Mouse (Mus musculus): ENCODE measurements around the gene Nup214. TPM values are rescaled to one million over a fixed set of nuclear protein-coding genes. Genes with fewer than 3 reads are reported as not detected.

Nup214 gene
- total RNA-seq, 1 experiment, result 74.3 TPM

DNA sequence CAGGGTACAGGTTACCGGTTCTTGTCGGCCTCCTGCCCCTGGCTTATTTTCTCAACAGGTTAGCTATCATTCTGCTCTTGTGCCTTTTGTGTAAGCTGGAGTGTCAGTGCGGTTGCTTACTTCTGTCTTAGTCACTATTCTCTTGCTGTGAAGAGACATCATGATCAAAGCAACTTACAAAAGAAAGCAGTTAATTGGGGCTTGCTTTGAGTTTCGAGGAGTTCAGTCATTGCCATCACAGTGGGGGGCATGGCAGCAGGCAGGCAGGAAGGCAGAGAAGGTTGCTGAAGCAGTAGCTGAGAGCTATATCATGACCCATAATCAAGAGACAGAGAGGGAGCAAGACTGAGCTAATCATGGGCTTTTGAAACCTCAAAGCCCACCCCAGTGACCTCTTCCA, 39.7 kb upstream of the Nup214 start:
- no peaks in the 10 kb centered on the region for H3K36me3 ChIP-seq (ENCODE audit: control insufficient read depth, insufficient read depth, low read length, poor library complexity, severe bottlenecking)
- no peaks in the 10 kb centered on the region for H3K4me1 ChIP-seq (ENCODE audit: control insufficient read depth in 2 of 2, insufficient read depth in 2 of 2, low read length in 2 of 2, poor library complexity in 1 of 2)
- no peak for DNase-seq (ENCODE audit: low read depth, low spot score)
- no peak for TF ChIP-seq ZC3H11A (IDR thresholded peaks at IDR 0.05; ENCODE audit: borderline replicate concordance, low read depth, low read length)
- no peak for TF ChIP-seq CHD2 (IDR thresholded peaks at IDR 0.05; ENCODE audit: low read depth, low read length)
- no peak for TF ChIP-seq HCFC1 (IDR thresholded peaks at IDR 0.05; ENCODE audit: borderline replicate concordance, insufficient read depth, low read length)
- TF ChIP-seq ZNF384 (IDR thresholded peaks at IDR 0.05; ENCODE audit: low read depth, low read length), result no peak
- no peak for TF ChIP-seq MAFK (IDR thresholded peaks at IDR 0.05; ENCODE audit: insufficient read depth, low read depth, low read length)
- no peak overlapping the region for H3K9ac ChIP-seq (ENCODE audit: insufficient read depth, low read depth, low read length, poor library complexity, severe bottlenecking)
- in situ Hi-C loops (cut with MboI; ENCODE audit: low sequenced_read_pairs in 2 of 2, unreplicated experiment in 2 of 2), result no loop called here
- no peaks in the 10 kb centered on the region for H3K9me3 ChIP-seq (ENCODE audit: control insufficient read depth, insufficient read depth, low read depth, low read length)
- no peak overlapping the region for H3K27ac ChIP-seq (ENCODE audit: insufficient read depth, low read depth, low read length, poor library complexity, severe bottlenecking)
- H3K4me3 ChIP-seq (ENCODE audit: insufficient read depth in 1 of 2, low read depth in 1 of 2, low read length in 2 of 2, poor library complexity in 1 of 2, severe bottlenecking in 1 of 2), result no peak overlapping the region

DNA sequence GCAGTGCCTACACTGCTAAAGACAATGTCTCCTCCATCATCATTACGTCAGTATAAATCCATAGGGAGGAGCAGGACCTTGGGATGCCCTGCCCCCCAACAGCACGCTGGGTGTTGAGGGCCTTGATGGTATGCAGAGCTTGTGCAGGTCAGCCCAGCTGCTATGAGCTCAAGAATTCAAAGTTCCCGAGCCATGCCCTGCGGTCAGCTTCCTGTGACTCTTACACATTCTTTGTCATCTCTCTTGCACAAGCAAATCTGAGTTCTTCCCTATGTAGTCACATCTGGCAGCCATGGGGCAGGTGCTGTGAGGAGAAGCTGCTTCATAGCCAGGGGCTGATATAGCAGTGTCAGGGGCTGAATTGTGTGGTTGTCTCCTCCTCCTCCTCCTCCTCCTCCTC, 39.2 kb upstream of the Nup214 start:
- no peak overlapping the region for H3K27ac ChIP-seq (ENCODE audit: insufficient read depth, low read depth, low read length, poor library complexity, severe bottlenecking)
- DNase-seq (ENCODE audit: low read depth, low spot score), result no peak
- no peak overlapping the region for H3K4me3 ChIP-seq (ENCODE audit: insufficient read depth in 1 of 2, low read depth in 1 of 2, low read length in 2 of 2, poor library complexity in 1 of 2, severe bottlenecking in 1 of 2)
- H3K9me3 ChIP-seq (ENCODE audit: control insufficient read depth, insufficient read depth, low read depth, low read length), result no peaks in the 10 kb centered on the region
- no peaks in the 10 kb centered on the region for H3K4me1 ChIP-seq (ENCODE audit: control insufficient read depth in 2 of 2, insufficient read depth in 2 of 2, low read length in 2 of 2, poor library complexity in 1 of 2)
- in situ Hi-C loops (cut with MboI; ENCODE audit: low sequenced_read_pairs in 2 of 2, unreplicated experiment in 2 of 2), result no loop called here
- TF ChIP-seq MAFK (IDR thresholded peaks at IDR 0.05; ENCODE audit: insufficient read depth, low read depth, low read length) (no peak), CHD2 (IDR thresholded peaks at IDR 0.05; ENCODE audit: low read depth, low read length) (no peak), ZC3H11A (IDR thresholded peaks at IDR 0.05; ENCODE audit: borderline replicate concordance, low read depth, low read length) (no peak), HCFC1 (IDR thresholded peaks at IDR 0.05; ENCODE audit: borderline replicate concordance, insufficient read depth, low read length) (no peak), ZNF384 (IDR thresholded peaks at IDR 0.05; ENCODE audit: low read depth, low read length) (no peak)
- H3K9ac ChIP-seq (ENCODE audit: insufficient read depth, low read depth, low read length, poor library complexity, severe bottlenecking), result no peak overlapping the region
- H3K36me3 ChIP-seq (ENCODE audit: control insufficient read depth, insufficient read depth, low read length, poor library complexity, severe bottlenecking), result no peaks in the 10 kb centered on the region

DNA sequence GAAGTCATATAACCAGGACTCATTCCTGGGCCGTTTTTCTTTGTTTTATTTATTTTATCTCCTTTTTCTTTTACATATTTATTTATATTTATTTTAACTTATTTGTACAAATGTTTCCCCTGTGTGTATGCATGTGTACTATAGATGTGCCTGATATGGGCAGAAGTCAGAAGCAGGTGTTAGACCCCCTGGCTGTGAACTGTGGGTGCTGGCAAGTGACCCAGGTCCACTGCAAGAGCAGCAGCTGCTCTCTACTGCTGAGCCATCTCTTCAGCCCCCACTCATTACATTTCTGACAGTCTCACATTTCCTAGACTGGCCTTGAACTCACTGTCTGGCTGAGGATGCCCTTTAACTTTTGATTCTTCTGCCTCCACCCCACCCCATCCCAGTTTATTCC, 35.9 kb upstream of the Nup214 start:
- in situ Hi-C loops (cut with MboI; ENCODE audit: low sequenced_read_pairs in 2 of 2, unreplicated experiment in 2 of 2), result no loop called here
- DNase-seq (ENCODE audit: low read depth, low spot score), result no peak

DNA sequence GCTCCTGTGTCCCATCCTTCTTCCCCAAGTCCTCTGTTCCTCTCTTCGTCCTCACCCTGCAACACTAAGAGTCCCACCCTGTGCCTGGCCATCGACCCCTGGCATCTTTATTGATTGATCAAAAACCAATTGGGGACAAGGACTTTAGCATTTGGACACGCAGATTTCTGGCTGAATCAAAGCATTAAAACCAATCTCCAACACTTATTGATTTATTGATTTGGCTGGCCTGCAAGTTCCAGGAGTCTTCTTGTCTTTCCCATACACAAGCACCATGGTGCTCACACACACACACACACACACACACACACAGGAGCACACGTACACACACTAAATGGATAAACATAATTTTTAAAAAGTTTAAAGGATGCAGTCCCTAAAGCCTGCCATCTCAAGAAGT, 31.2 kb upstream of the Nup214 start:
- Histone ChIP-seq H3K9ac (ENCODE audit: insufficient read depth, low read depth, low read length, poor library complexity, severe bottlenecking) (no peak overlapping the region), H3K36me3 (ENCODE audit: control insufficient read depth, insufficient read depth, low read length, poor library complexity, severe bottlenecking) (no peaks in the 10 kb centered on the region), H3K9me3 (ENCODE audit: control insufficient read depth, insufficient read depth, low read depth, low read length) (no peaks in the 10 kb centered on the region), H3K27ac (ENCODE audit: insufficient read depth, low read depth, low read length, poor library complexity, severe bottlenecking) (no peak overlapping the region), H3K4me1 (ENCODE audit: control insufficient read depth in 2 of 2, insufficient read depth in 2 of 2, low read length in 2 of 2, poor library complexity in 1 of 2) (no peaks in the 10 kb centered on the region), H3K4me3 (ENCODE audit: insufficient read depth in 1 of 2, low read depth in 1 of 2, low read length in 2 of 2, poor library complexity in 1 of 2, severe bottlenecking in 1 of 2) (no peak overlapping the region)
- in situ Hi-C loops (cut with MboI; ENCODE audit: low sequenced_read_pairs in 2 of 2, unreplicated experiment in 2 of 2), result no loop called here
- DNase-seq (ENCODE audit: low read depth, low spot score), result no peak
- TF ChIP-seq ZC3H11A (IDR thresholded peaks at IDR 0.05; ENCODE audit: borderline replicate concordance, low read depth, low read length) (no peak), MAFK (IDR thresholded peaks at IDR 0.05; ENCODE audit: insufficient read depth, low read depth, low read length) (no peak), HCFC1 (IDR thresholded peaks at IDR 0.05; ENCODE audit: borderline replicate concordance, insufficient read depth, low read length) (no peak), ZNF384 (IDR thresholded peaks at IDR 0.05; ENCODE audit: low read depth, low read length) (no peak), CHD2 (IDR thresholded peaks at IDR 0.05; ENCODE audit: low read depth, low read length) (no peak)

More for the DNA sequence above, 35.9 kb upstream of the Nup214 start:
- Histone ChIP-seq H3K9ac (ENCODE audit: insufficient read depth, low read depth, low read length, poor library complexity, severe bottlenecking) (no peak overlapping the region), H3K9me3 (ENCODE audit: control insufficient read depth, insufficient read depth, low read depth, low read length) (no peaks in the 10 kb centered on the region), H3K27ac (ENCODE audit: insufficient read depth, low read depth, low read length, poor library complexity, severe bottlenecking) (no peak overlapping the region), H3K36me3 (ENCODE audit: control insufficient read depth, insufficient read depth, low read length, poor library complexity, severe bottlenecking) (no peaks in the 10 kb centered on the region), H3K4me3 (ENCODE audit: insufficient read depth in 1 of 2, low read depth in 1 of 2, low read length in 2 of 2, poor library complexity in 1 of 2, severe bottlenecking in 1 of 2) (no peak overlapping the region), H3K4me1 (ENCODE audit: control insufficient read depth in 2 of 2, insufficient read depth in 2 of 2, low read length in 2 of 2, poor library complexity in 1 of 2) (no peaks in the 10 kb centered on the region)
- TF ChIP-seq CHD2 (IDR thresholded peaks at IDR 0.05; ENCODE audit: low read depth, low read length) (no peak), ZC3H11A (IDR thresholded peaks at IDR 0.05; ENCODE audit: borderline replicate concordance, low read depth, low read length) (no peak), ZNF384 (IDR thresholded peaks at IDR 0.05; ENCODE audit: low read depth, low read length) (no peak), HCFC1 (IDR thresholded peaks at IDR 0.05; ENCODE audit: borderline replicate concordance, insufficient read depth, low read length) (no peak), MAFK (IDR thresholded peaks at IDR 0.05; ENCODE audit: insufficient read depth, low read depth, low read length) (no peak)

DNA sequence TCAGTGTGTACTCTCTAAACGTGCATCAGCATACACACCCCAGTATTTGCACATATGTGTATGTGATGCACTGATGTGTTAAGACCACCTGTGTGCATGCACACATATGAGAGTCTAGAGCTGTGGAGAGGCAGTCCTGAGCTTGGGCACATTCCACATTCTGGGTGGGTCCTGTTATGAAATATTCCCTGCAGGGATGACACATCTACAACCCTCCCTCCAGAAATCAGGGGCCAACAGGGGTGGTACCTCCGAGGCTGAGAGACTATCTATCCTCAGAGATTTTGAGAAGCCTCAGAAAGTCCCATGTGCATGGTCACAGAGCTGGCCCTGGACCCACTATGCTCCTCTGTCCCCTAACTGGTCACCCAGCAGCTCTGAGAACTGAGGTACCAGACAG, 28.7 kb upstream of the Nup214 start:
- H3K4me3 ChIP-seq (ENCODE audit: insufficient read depth in 1 of 2, low read depth in 1 of 2, low read length in 2 of 2, poor library complexity in 1 of 2, severe bottlenecking in 1 of 2), result no peak overlapping the region
- no peak for TF ChIP-seq CHD2 (IDR thresholded peaks at IDR 0.05; ENCODE audit: low read depth, low read length)
- no peak for TF ChIP-seq ZNF384 (IDR thresholded peaks at IDR 0.05; ENCODE audit: low read depth, low read length)
- no peak for TF ChIP-seq MAFK (IDR thresholded peaks at IDR 0.05; ENCODE audit: insufficient read depth, low read depth, low read length)
- no peak for TF ChIP-seq ZC3H11A (IDR thresholded peaks at IDR 0.05; ENCODE audit: borderline replicate concordance, low read depth, low read length)
- TF ChIP-seq HCFC1 (IDR thresholded peaks at IDR 0.05; ENCODE audit: borderline replicate concordance, insufficient read depth, low read length), result no peak
- no peak overlapping the region for H3K9ac ChIP-seq (ENCODE audit: insufficient read depth, low read depth, low read length, poor library complexity, severe bottlenecking)
- H3K36me3 ChIP-seq (ENCODE audit: control insufficient read depth, insufficient read depth, low read length, poor library complexity, severe bottlenecking), result no peaks in the 10 kb centered on the region
- peaks cover 0 to 2% of the 10 kb centered on the region in 2 experiments; a peak in 1 of 4 replicates for H3K4me1 ChIP-seq (ENCODE audit: control insufficient read depth in 2 of 2, insufficient read depth in 2 of 2, low read length in 2 of 2, poor library complexity in 1 of 2)
- in situ Hi-C loops (cut with MboI; ENCODE audit: low sequenced_read_pairs in 2 of 2, unreplicated experiment in 2 of 2), result no loop called here
- no peaks in the 10 kb centered on the region for H3K9me3 ChIP-seq (ENCODE audit: control insufficient read depth, insufficient read depth, low read depth, low read length)
- no peak for DNase-seq (ENCODE audit: low read depth, low spot score)
- no peak overlapping the region for H3K27ac ChIP-seq (ENCODE audit: insufficient read depth, low read depth, low read length, poor library complexity, severe bottlenecking)

Data from ES-E14 (cell line).